Mouse (Mus musculus) heart, postnatal 4 days (tissue): ENCODE measurements around the gene Map3k10. TPM values are rescaled to one million over a fixed set of nuclear protein-coding genes. Genes with fewer than 3 reads are reported as not detected.

Experiments used
- DNase-seq: peaks from one replicate; pipeline ENCODE4 v3.0.0; 2021
- total RNA-seq, 2 experiments: library from RNA; stranded (reverse); gene quantifications; 2 replicates each; pipeline ENCODE4 v1.2.3; 2021

Gene Map3k10
- total RNA-seq, result 10 to 100 TPM; 16.7 TPM

- DNase-seq, result peak; percentile 91
These were observed at the start of gene Map3k10 for GRCm38 (mm10) chr7:27674522-27675221. TSS of gene Map3k10 (minus strand) at chr7:27674598.

GRCm38 (mm10) chr7:27721951-27722350 lies 47.6 kb upstream of the Map3k10 start:
- DNase-seq, result no peak

GRCm38 (mm10) chr7:27710402-27710801 lies 36.0 kb upstream of the Map3k10 start:
- no peak for DNase-seq

DNA sequence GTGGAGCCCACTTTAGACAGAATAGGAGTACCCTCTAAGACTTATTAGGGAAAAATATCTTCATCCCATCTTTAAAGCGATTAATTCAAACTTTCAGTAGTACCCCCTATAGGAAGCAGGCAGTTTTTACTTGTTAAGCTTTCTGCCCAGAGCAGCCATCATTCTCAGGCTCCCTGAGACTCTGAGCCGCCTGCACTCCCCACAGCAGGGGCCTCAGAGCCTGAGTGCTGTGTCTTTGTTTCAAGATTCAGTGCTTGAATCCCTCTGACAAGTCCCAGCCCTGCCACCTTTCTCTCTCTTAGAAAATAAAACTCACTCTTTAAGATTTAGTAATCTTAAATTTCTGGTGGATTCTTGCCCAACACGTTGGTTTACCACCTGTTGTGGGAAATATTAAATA lies 22.3 kb upstream of the Map3k10 start:
- DNase-seq, result no peak

DNA sequence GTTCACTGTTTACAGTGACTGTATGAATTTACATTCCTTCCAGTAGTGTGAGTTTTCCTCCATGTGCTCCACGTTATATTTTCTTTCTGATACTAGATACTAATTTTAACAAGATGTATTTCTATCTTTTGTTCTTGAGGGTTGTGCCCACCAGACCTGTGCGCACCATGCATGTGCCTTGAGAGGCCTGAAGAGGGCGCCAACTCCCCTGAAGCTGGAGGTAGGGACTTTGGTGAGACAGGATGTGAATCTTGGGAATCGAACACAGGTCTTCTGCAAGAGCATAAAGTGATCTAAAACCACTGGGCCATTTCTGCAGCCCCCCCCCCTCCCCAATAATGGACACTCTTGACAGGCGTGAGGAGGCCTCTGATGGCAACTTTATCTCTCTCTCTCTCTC lies 16.7 kb upstream of the Map3k10 start:
- peak; percentile 44 for DNase-seq

GRCm38 (mm10) chr7:27688815-27689612 lies 14.6 kb upstream of the Map3k10 start, which contains the start of gene Zfp607b:
TSS of gene Zfp607b (plus strand) at chr7:27689340.
- DNase-seq, result peak; percentile 89

DNA sequence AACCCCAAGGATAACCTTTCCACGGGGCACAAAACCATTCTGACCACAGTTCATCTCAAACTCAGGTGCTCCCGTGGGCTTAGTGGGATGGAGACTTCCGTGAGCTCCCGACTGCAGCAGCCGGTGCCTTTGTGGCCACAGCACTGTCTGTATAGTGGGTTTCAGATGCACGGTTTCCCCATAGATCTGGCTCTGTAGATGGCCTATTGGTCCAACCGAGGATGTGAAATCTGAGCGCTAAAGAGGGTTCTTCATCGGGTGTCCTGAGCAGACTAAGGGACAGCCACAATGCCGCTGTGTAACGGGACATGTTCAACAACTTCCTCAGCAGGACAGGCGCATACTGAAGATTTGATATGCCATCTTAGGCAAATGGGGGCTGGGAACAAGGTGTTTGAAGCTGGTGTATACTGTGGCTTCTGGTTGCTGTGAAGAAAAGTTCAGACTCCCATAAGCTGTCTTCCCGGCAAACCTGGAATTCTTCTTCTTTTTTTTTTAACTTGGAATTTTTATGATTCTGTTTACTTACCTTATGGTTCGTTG lies 13.9 kb upstream of the Map3k10 start:
- DNase-seq, result no peak

DNA sequence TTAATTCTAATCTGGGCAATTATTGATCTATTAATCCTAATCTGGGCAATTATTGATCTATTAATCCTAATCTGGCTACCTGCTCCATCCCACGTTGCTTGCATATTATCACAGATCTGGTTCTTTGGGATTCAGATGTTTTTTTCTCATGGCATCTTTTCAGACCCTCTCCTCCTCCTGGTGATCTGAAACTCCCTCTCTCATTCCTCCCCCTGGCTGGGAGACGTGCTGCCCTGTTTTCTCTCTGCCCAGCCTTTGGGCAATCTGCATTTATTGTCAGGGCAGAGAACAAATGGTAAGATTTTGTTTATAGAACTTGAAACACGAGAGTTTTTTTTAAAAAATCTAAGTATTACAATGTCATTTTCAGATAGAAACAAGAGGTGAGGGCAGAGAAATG lies 13.4 kb upstream of the Map3k10 start:
- DNase-seq, result no peak

DNA sequence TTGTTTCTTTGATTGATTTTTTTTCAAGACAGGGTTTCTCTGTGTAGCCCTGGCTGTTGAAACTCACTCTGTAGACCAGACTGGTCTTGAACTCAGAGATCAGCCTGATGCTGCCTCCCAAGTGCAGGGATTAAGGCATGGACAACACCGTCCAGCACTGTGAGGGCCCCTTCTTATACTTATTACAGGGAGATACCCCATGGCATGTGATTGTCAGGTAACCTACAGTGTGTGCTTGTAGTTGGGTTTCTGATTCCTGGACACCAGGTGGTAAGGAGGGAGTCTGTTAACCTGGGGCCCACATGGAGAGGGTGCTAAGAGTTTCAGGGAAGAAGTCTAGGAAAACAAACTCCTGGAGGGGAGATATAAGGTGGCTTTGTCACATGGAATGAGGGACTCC lies 12.6 kb upstream of the Map3k10 start:
- no peak for DNase-seq

DNA sequence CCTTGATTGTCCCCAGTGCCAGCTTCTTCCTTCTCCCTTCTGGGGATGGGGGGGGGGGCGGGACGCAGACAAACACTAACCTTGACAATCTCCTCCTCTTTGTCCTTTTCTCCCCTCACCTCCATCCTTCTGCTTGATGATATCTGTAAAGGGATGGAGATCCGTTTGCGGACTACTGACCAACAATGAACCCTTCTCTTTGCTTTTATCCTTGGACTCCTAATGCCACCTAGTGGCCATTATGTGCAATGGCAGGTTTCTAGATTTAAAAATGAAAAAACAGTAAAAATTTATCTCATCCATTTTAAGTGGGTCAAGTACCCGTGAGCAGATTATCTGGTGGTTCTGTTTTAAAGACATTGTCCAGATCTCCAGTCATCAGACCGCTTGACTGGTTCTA lies 11.3 kb upstream of the Map3k10 start:
- DNase-seq, result no peak

- DNase-seq, result no peak
These were observed 10.8 kb upstream of the Map3k10 start for GRCm38 (mm10) chr7:27685220-27685619.

- no peak for DNase-seq
These were observed 8.8 kb upstream of the Map3k10 start for GRCm38 (mm10) chr7:27683218-27683617.

DNA sequence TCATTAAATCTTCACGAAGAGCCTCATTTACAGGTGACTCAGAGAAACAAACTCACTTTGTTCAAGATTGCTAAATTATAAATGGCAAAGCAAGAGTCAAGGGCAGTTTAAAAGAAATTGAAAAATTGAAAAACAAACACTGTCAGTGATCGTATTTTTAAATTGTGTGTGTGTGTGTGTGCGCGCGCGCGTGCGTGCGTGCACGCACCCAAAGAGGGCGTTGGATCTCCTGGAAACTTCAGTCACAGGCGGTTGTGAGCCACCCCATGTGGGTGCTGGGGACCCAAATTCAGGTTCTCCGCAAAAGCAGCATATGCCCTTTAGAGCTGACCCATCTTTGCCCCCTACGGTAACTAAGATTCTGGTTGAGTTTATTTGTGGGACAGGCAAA lies 819 bp upstream of the Map3k10 start:
- DNase-seq, result no peak

DNA sequence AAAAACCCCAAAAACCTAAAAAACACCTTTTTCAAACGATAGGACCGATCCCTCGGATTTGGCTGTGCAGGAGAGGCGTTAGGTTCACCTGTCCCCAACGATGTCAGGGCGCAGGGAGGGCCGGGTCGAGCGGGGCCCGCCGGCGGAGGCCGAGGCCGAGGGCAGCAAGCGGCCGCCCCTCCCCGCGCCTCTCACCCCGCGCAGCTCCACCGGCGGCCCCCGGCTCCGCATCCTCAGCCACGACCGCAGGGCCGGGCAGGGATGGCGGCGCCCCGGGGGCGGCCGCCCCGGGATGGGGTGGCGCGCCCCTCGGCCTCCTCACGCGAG lies 240 bp downstream of the Map3k10 start:
- DNase-seq, result no peak

GRCm38 (mm10) chr7:27673575-27674131 lies 745 bp downstream of the Map3k10 start:
- DNase-seq, result peak; percentile 30

DNA sequence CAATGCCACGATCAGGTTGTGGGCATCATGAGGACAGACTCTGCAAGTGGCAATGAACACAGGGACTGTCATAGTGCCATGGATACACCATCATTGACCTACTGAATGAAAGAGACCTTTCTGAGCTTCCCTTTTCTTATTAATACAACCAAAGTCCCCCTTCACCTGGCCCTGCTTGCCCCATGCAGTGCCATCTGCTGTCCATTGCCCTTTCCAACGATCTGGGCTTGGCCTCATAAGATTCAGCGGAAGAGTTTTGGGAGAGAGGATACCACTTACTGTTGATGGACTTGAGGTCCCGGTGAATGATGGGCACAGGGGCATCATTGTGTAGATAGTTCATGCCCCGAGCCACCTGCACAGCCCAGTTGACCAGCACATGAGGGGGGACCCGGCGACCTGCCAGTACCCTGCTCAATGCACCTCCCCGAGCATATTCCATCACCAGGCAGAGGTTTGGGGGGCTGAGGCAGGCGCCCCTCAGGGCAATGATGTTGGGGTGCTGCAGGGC lies 1.3 kb downstream of the Map3k10 start:
- no peak for DNase-seq

DNA sequence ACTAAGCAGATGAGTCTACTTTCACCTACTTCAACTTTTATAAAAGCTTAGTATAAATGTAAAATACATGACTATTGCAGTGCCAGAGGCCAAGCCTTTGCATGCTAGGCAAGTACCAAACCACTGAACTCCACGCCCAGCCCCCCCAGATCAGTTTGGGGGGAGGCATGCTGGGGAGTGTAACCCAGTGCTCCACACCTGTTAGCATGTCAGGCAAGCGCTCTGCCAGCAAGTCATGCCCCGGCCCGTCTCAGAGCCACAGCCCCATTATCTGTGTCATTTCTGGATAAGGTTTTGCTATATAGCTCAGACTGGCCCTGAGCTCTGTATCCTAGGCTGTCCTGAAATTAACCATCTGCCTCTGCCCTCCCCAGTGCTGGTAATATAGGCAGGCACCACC lies 12.4 kb downstream of the Map3k10 start:
- no peak for DNase-seq

- DNase-seq, result no peak
These were observed 15.4 kb downstream of the Map3k10 start for GRCm38 (mm10) chr7:27658712-27659663.

DNA sequence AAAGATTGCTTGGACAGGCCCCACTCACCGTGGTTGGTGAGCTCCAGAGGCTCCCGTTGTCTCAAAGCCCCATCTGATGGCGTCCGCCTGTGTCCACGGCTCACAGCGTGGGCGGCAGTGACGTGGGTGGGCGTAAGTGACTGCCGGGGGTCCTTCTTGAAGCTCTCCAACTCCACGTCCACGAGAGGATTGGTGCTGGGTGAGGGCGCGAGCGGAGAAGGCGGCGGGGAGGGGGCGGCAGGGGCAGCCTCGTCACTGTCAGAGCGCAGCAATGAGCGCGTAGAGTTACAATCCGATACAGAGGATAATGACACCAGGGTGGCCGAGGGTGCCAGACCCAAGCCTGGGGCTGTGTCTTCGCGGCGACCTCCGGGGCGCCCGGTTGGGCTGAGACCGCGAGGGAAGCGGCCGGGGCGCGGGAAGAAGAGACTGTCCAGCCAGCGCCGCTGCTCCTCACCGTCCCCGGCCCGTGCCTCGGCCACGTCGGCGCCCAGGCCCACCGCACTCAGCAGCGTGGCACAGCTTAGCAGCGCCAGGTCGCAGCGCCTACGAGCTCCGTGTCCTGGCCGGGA lies 16.5 kb downstream of the Map3k10 start:
- DNase-seq, result no peak

DNA sequence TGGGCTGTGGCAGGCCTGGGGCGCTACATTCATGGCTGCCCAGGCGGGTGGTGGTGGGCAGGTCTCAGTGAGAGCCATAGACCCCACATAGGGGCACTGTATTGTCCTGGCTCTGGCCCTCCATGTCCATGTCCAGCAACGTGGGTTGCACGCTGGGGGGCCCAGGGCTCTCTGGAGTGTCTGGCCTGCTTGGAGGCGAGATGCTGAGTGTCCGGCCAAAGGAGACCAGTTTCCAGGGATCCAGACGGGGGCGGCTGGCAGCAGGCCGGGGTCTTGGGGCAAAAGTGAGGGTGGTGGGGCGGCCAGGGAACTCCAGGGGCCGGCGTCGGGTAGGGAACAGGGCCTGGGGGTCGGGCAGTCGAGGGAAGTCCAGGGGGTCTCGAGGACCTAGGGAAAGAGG lies 17.8 kb downstream of the Map3k10 start:
- no peak for DNase-seq

DNA sequence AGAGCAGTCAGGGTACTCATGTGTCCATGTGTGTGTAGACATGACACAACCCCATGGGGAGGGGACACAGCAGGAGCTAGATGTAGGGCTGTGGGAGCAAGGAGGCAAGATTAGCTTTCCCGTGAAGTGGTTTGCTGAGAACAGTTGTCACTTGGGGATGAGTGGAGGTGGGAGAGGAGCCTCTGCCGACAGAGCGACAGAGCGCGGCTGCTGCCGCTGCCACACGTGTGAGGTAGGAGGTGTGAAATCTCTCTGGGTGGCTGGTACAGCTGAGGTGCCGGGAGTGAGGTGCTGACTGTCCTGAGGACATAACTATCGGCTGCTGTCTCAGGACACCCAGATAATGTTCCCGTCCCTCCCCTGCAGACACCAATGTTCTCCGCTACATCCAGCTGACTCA lies 18.9 kb downstream of the Map3k10 start:
- no peak for DNase-seq
